Mouse (Mus musculus) thymus, adult 2 months (tissue): ENCODE measurements around the gene Lman2l.

Experiments used
- CTCF ChIP-seq: fragments of 200-500 bp; IDR thresholded peaks from 2 replicates; pipeline ENCODE4 v1.5.1; 2012; ENCODE audit warnings: mild to moderate bottlenecking, control low read depth, low read length, moderate library complexity, borderline replicate concordance; ENCODE audit not compliant: control insufficient read depth, poor library complexity, insufficient read depth; ENCODE audit errors: extremely low read depth
- POLR2A ChIP-seq: fragments of 200-500 bp; IDR thresholded peaks from 2 replicates; pipeline ENCODE4 v1.6.1; 2012; ENCODE audit warnings: mild to moderate bottlenecking, low read length, control low read depth, moderate library complexity; ENCODE audit not compliant: control insufficient read depth, poor library complexity, insufficient read depth; ENCODE audit errors: extremely low read depth

- TF ChIP-seq CTCF: no peak
- TF ChIP-seq POLR2A: no peak
These were observed 11.5 kb downstream of the Lman2l start for GRCm38 (mm10) chr1:36433616-36434015.
